Mouse (Mus musculus) kidney, adult 2 months (tissue): Measurements from ENCODE around the gene Polr3c.

Experiments used
- CTCF ChIP-seq: fragments of 200-500 bp; conservative IDR thresholded peaks from 2 replicates; pipeline ENCODE4 v1.5.1; 2011; ENCODE audit warnings: low read depth, mild to moderate bottlenecking, control low read depth, low read length, moderate library complexity, mixed read lengths; ENCODE audit not compliant: insufficient read depth, insufficient read length
- POLR2A ChIP-seq: fragments of 200-500 bp; IDR thresholded peaks from one replicate; pipeline ENCODE4 v1.6.1; 2011; ENCODE audit warnings: low read depth, low read length, control low read depth

DNA sequence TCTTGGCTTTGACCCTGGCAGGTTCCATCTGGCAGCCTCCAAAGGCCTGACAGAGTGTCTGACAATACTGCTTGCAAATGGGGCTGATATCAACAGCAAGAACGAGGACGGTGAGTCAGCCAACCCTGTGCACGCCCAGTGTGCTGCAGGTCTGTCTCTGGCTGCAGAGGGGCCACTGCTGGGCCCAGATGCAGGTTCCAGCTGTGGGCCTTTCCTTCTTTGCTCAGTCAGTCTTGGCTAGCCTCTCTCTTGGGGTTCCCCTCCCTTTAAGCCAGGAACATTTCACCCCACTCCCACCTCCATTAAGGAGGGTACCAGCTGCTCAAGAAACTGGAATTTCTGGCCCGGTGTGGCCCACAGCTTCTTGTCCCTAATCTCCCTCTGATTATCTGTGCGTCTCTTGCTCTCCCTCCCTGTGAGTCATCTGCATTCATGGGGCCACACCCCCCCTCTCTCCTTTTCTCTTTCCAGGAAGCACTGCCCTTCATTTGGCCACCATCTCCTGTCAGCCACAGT, 48.2 kb downstream of the Polr3c start:
- TF ChIP-seq POLR2A: no peak
- no peak for TF ChIP-seq CTCF
